Mouse (Mus musculus) cortical plate, adult 2 months (tissue): Measurements from ENCODE around the gene Nrxn2. TPM values are rescaled to one million over a fixed set of nuclear protein-coding genes. Genes with fewer than 3 reads are reported as not detected.

Source experiments
- H3K27ac ChIP-seq: fragments of 200-500 bp; 2 replicates; pipeline ENCODE4 v1.5.1; 2012; ENCODE audit warnings: low read length, control low read depth, inconsistent platforms; ENCODE audit not compliant: insufficient read depth
- H3K4me1 ChIP-seq: fragments of 200-500 bp; 2 replicates; pipeline ENCODE4 v1.6.1; 2011; ENCODE audit warnings: low read length; ENCODE audit not compliant: control insufficient read depth, insufficient read depth
- H3K4me3 ChIP-seq: fragments of 200-500 bp; 2 replicates; pipeline ENCODE4 v1.5.1; 2011; ENCODE audit warnings: mild to moderate bottlenecking, low read length, control low read depth; ENCODE audit not compliant: insufficient read depth
- CTCF ChIP-seq: fragments of 200-500 bp; IDR thresholded peaks from 2 replicates; pipeline ENCODE4 v1.5.1; 2011; ENCODE audit warnings: mild to moderate bottlenecking, control low read depth, low read length; ENCODE audit not compliant: insufficient read depth; ENCODE audit errors: extremely low read depth
- POLR2A ChIP-seq: fragments of 200-500 bp; IDR thresholded peaks from 2 replicates; pipeline ENCODE4 v1.6.1; 2011; ENCODE audit warnings: mild to moderate bottlenecking, low read length, control low read depth; ENCODE audit not compliant: insufficient read depth; ENCODE audit errors: extremely low read depth
- polyA plus RNA-seq: library from polyadenylated mRNA; depleted of rRNA; stranded (reverse); fragments of >200 nt; gene quantifications from 2 replicates; pipeline ENCODE4 v1.2.3, GENCODE M21; 2012

Nrxn2 gene
- polyA plus RNA-seq, 1 experiment = 279 TPM

GRCm38 (mm10) chr19:6421211-6421590 is 2.7 kb downstream of the Nrxn2 start:
- Histone ChIP-seq H3K4me1 (peaks cover 24% of the 10 kb centered on the region), H3K4me3 (peak overlapping the region; percentile 87), H3K27ac (no peak overlapping the region)
- TF ChIP-seq POLR2A (no peak), CTCF (no peak)

- TF ChIP-seq CTCF = no peak
- no peak for TF ChIP-seq POLR2A
- Histone ChIP-seq H3K4me1 (peaks cover 20% of the 10 kb centered on the region), H3K27ac (no peak overlapping the region), H3K4me3 (no peak overlapping the region)
Observed at GRCm38 (mm10) chr19:6422014-6422413, 3.5 kb downstream of the Nrxn2 start.

DNA sequence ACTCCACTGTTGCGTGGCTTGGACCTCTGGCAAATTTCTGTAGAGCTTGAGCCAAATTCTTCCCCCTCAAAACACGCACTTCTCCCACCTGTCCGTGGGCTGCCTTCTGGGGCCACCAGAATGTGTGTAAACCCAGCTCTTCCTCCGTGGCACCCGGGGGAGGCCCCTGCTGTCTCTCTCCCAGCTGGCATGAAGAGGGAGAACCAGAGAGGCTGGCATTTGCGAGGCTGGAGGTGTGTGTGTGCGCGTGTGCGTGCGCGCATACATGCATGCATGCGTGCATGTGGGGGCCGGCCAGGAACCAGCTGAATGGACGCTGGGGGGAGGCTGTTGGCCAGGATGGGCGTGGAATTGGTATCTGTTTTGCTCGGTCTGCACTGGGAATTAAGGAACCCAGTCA is 4.7 kb downstream of the Nrxn2 start:
- Histone ChIP-seq H3K4me3 (no peak overlapping the region), H3K4me1 (peaks cover 22% of the 10 kb centered on the region), H3K27ac (no peak overlapping the region)
- TF ChIP-seq POLR2A (no peak), CTCF (no peak)

- no peak overlapping the region for H3K27ac ChIP-seq
- TF ChIP-seq POLR2A (no peak), CTCF (no peak)
- no peak overlapping the region for H3K4me3 ChIP-seq
- peaks cover 22% of the 10 kb centered on the region for H3K4me1 ChIP-seq
Observed at GRCm38 (mm10) chr19:6424137-6424881, 5.8 kb downstream of the Nrxn2 start.

- H3K27ac ChIP-seq = no peak overlapping the region
- TF ChIP-seq CTCF = no peak
- TF ChIP-seq POLR2A = no peak
Observed at GRCm38 (mm10) chr19:6425595-6425994, 7.1 kb downstream of the Nrxn2 start.

DNA sequence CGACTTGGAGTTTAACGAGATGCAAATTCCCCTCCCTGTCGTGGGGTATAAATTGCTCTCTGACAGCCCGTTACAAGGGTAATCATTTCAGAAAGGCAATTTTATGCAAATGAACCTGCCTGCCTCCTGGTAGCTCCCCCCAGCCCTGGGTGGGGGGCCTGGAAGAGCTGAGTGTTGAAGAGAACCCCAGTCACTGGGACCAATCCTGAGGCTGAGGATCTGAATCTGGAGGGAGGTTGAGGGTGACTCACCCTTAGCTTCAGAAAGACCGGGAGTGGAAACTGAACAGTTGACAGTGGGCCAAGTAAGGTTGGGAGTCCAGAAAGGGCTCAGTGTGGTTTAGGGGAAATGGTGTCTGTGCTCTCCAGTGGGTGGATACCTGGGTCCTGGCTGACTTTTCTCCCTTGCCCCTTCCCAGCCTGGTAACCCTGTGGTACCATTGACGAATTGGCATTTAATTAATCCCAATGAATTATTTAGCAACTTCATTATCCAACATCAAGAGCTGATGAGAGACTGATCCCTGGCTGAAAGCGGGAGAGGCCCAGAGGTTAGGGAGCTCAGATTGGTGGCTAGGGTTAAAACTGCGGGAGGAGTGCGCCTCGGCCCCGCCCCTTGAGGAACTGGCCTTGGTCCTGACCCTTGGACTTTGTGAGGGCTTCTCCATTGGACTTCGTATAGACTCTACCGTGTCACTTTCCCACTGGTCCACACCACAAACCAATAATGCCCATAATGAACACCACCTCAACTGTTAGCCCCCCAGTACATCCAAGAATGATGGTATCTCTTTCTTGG is 8.4 kb downstream of the Nrxn2 start:
- no peak overlapping the region for H3K4me3 ChIP-seq
- H3K27ac ChIP-seq = no peak overlapping the region
- H3K4me1 ChIP-seq = peaks cover 17% of the 10 kb centered on the region
- TF ChIP-seq POLR2A (no peak), CTCF (no peak)

More at GRCm38 (mm10) chr19:6425595-6425994, 7.1 kb downstream of the Nrxn2 start:
- Histone ChIP-seq H3K4me3 (no peak overlapping the region), H3K4me1 (peaks cover 23% of the 10 kb centered on the region)

DNA sequence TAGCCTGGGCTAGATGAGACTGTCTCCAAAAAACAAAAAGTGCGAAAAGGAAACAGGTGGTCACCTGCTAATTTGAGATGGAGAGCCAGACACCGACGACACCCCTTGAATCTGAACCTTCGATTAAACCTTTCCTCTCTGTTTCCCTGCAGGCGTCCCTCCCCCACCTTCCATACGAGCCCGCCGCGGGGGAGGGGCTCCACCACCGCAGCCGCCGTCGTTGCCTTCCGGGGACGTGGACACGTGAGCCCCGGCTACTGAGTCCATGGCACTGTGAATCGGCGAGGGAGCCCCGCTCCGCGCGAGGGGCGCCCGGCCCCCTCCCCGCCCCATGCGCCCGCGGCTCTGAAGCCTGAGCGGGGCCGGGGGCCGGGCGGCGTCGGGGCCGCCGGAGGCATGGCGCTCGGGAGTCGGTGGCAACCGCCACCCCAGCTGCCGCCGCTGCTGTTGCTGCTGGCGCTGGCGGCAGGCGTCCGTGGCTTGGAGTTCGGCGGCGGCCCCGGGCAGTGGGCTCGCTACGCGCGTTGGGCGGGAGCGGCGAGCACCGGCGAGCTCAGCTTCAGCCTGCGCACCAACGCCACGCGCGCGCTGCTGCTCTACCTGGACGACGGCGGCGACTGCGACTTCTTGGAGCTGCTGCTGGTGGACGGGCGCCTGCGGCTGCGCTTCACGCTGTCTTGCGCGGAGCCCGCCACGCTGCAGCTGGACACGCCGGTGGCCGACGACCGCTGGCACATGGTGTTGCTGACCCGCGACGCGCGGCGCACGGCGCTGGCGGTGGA is 9.3 kb downstream of the Nrxn2 start:
- Histone ChIP-seq H3K4me3 (no peak overlapping the region), H3K4me1 (peaks cover 14% of the 10 kb centered on the region), H3K27ac (no peak overlapping the region)
- TF ChIP-seq CTCF (no peak), POLR2A (no peak)

GRCm38 (mm10) chr19:6428501-6429200 is 10.1 kb downstream of the Nrxn2 start:
- Histone ChIP-seq H3K27ac (no peak overlapping the region), H3K4me3 (no peak overlapping the region), H3K4me1 (peaks cover 13% of the 10 kb centered on the region)
- no peak for TF ChIP-seq POLR2A
- no peak for TF ChIP-seq CTCF

GRCm38 (mm10) chr19:6443016-6443415 is 24.5 kb downstream of the Nrxn2 start:
- Histone ChIP-seq H3K27ac (no peak overlapping the region), H3K4me3 (no peak overlapping the region), H3K4me1 (peaks cover 21% of the 10 kb centered on the region; the same call in 1 of the 2 replicates)
- TF ChIP-seq CTCF (no peak), POLR2A (no peak)
